Mouse (Mus musculus) c-Kit-positive CD71-negative TER-119-negative erythroid progenitor cells, embryonic 14.5 days (primary cell): ENCODE data around the gene Tmprss7.

Experiments
- DNase-seq: peaks from one replicate; pipeline ENCODE4 v3.0.0-alpha.2; 2013; ENCODE audit warnings: low read depth

Gene Tmprss7

DNA sequence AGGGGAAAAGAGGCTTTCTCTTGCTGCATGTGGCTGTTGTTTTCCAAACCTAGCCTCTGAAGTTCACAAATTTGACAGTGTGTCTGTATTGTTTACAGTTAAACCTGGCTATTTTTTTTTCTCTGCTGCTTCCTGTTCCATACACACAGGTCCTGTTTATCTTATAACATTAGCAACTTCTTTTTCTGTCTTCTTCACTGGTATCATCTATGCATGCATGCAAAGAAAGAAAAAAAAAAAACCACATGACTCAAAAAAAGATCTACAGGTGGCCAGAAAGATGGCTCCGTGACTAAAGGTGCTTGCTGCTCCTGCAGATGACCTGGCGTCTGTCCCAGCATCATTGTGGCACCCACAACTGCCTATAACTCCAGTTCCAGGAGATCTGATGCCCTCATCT lies 68.1 kb downstream of the Tmprss7 start:
- no peak for DNase-seq

DNA sequence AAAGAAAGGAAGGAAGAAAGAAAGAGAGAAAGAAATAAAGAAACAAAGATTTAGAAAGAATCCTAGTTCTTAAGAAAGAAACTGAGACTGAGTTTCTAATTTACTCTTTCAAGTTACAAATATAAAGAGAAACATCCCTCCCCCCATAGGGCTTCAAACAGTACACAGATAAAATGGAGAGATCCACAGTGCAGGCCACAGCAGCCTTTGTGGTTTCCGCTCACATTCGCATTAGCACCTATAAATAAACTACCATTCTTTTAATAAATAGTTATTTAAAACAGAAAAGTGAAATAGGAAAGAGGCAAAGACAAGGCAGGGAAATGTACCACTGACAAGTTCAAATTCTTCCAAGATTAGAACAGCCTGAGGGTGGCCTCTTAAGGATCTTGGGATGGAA lies 68.7 kb downstream of the Tmprss7 start:
- DNase-seq, result no peak

GRCm38 (mm10) chr16:45623230-45623629 lies 70.2 kb downstream of the Tmprss7 start:
- DNase-seq, result no peak

- no peak for DNase-seq
Observed at GRCm38 (mm10) chr16:45619751-45620375, 73.6 kb downstream of the Tmprss7 start.

GRCm38 (mm10) chr16:45615944-45616343 lies 77.5 kb downstream of the Tmprss7 start:
- DNase-seq, result no peak

DNA sequence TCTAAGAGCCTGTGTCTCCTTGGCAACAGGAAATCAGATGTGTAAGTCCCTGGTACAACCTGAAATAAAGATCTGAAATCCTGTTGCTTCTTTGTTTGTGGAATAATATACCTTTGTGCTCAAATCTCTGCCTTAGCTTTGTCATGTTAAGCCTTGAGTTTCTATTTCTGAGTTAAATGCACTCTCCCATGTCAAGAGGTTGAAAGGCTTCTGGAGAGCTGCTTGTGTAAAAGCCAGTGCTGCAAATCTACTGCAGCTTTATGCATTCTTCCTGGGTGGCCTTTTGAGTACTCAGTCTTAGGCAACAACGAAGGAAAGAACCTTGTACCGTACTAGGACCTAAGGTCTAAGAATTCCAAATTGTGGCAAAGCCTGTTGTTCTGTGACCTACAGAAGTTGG lies 80.2 kb downstream of the Tmprss7 start:
- DNase-seq, result no peak

DNA sequence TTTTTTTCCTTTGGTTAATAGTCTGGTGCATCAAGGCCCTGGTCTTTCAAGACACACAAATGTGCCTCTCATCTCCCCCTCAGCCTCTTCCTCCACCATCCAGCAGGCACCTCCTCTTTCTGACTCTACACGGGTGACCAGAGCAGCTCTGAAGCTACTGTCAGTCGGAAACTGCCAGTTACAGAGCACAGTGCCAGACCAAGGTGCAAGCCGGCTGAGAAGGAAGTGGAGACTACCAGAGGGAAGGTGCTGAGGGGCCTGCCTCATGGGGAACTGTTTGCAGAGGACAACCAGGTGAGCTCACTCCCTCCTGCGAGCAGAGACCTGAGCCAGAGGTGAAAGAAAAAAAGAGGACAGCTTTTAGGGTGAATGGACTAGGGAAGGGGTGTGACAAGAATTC lies 83.2 kb downstream of the Tmprss7 start, which contains the start of gene Gcsam:
Gcsam (plus strand) TSS at position 114 of the 400 bp plus-strand sequence.
- DNase-seq, result no peak

DNA sequence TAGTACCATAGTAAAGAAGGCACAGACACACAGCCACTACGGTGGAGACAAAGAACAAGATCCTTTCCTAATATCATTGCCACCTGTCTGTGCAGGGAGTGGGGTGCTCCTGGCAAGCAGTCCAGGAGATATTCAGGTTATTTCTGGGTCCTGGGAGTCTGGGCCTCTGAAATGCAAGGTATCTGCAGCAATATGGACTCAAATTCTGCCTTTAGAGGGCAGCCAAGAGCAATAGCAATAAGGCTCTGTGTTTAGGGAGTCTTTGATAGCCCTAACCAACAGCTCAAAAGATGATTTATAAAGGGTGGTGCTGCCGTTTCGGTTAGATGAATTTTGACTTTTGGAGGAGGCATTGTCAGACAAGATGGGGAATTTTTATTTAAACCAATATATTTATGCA lies 84.2 kb downstream of the Tmprss7 start:
- no peak for DNase-seq

DNA sequence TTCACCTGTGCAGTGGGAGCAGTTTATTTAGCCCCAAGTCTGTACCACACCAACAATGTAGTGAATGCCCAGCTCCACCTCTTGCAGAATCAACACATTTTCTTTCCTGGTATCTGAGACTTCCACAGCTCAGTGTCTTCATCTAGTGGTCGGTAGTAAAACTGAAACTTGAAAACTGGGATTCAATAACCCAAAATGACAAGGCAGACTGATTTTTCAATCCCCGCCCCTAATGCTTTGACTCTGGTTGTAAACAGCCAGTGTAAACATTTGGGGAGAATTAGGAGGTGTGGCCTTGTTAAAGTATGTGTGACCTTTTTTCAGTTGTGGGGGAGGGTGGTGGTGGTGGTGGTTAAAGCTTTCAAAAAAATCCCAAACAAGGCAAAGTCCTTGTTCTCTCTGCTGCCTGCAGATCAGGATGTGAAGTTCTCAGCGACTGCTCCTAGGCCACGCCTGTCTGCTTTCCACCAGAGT lies 84.9 kb downstream of the Tmprss7 start:
- no peak for DNase-seq
